Mouse (Mus musculus) urinary bladder, postnatal 0 days (tissue): ENCODE data around the gene Slc35a2. TPM values are rescaled to one million over a fixed set of nuclear protein-coding genes. Genes with fewer than 3 reads are reported as not detected.

Experiments
- polyA plus RNA-seq: library from polyadenylated mRNA; unstranded; fragments of >200 nt; fragmentation: Nextera tagmentation; extraction: Ambion mirVana; gene quantifications from 2 replicates; pipeline ENCODE4 v1.2.1, GENCODE M21; 2015

Slc35a2 gene
- polyA plus RNA-seq = 33.6 and 37.9 TPM in 2 replicates

DNA sequence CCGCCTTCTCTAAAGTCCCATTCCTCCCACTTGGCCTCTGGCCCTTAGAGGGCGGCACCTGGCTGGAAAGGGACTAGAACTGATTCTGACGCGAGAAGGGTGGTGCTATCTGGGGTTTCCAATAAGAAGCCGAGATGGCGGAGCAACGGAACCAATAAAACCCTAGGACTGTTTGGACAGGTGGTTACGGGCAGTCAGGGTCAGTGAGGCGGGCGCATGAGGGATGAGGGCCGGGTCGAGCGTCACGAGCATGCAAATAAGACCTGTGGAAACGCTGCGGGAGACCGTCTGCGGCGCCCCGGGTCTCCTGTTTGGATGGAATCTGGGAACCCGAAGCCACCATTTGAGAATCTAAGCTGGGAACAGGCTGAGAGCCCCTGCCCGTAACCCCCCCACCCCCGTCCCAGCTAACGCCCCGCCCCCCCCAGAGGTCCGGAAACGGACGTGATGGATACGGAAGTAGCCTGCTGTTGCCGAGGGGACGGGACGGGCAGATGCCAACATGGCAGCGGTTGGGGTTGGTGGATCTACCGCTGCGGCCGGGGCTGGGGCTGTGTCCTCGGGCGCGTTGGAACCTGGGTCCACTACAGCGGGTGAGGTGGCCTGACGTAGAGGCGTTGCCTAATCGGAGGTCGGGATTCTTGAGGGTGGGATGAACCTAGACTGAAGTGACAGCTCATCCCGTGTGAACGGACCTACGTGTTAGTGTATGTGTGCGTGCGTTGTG lies at the start of gene Slc35a2:
Gene Slc35a2 (plus strand): TSS at position 188 of the 727 bp plus-strand sequence.

DNA sequence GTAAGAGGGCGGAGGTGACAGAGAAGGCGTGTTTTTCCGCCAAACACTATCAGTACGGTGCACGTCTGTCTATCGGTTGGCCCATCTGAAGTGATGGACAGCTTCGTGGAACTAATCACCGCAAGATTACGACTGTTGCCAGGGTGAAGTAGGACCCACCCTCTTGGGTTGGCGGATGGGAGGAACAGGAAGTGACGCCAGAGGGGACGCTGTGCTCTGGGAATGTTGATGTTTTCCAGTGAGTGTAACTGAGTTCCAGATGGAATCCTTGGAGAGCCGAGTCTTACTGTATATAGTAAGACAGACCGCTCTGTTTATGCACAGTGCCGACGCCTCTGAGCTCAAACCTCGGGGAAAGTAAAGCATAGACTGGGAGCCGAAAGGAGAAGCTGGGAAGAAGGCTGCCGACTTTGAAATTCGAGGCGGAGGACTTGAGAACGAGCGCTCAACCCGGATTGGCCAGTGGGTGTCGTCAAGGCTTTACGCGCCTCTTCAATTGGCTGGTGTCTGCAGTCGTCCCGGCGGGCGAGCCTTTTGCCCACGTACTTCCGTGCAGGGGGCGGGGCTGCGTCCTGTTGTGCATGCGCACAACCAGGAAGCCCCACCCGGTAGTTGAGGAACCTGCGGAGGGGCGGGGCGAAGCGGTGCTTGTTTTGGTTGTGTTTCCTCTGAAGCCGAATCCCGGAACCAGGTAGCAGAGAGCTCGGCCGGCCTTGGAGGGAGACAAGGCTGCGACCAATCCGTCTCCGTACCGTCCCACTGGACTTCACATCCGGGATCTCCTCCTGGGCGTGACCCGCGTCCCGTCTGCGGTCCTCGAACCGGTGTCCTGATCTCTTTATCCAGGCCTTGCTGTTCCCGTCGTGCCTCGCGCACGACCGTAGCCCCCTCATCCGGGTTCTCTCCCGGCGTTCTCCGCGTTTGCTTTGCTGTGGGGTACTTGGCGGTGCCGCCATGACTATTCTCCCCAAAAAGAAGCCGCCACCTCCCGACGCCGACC lies 42.4 kb upstream of the Slc35a2 start, which contains the start of gene Otud5:
Gene Otud5 (plus strand): TSS at position 202 of the 1,000 bp plus-strand sequence.

DNA sequence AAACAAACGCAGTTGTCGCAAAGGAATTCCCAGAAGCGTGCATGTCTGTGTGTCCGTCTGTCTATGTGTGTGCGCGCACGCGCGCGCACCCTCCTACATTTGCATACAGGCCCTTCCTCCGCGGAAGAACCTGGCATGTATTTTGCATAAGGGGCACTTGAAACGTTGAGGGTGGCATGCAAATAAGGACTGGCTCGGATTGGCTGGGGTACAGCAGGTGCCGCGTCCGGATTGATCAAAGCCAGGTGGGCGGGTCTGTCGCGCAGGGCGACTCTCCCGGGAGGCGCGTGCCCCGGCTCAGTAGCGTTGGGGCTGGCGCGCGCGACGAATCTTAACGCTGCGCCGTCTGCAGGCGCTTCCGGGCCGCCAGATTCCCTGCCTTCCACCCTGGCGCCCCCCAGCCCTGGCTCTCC lies 5.8 kb upstream of the Slc35a2 start, which contains the start of gene Pim2:
Gene Pim2 (plus strand): TSS at position 256 of the 413 bp plus-strand sequence.

DNA sequence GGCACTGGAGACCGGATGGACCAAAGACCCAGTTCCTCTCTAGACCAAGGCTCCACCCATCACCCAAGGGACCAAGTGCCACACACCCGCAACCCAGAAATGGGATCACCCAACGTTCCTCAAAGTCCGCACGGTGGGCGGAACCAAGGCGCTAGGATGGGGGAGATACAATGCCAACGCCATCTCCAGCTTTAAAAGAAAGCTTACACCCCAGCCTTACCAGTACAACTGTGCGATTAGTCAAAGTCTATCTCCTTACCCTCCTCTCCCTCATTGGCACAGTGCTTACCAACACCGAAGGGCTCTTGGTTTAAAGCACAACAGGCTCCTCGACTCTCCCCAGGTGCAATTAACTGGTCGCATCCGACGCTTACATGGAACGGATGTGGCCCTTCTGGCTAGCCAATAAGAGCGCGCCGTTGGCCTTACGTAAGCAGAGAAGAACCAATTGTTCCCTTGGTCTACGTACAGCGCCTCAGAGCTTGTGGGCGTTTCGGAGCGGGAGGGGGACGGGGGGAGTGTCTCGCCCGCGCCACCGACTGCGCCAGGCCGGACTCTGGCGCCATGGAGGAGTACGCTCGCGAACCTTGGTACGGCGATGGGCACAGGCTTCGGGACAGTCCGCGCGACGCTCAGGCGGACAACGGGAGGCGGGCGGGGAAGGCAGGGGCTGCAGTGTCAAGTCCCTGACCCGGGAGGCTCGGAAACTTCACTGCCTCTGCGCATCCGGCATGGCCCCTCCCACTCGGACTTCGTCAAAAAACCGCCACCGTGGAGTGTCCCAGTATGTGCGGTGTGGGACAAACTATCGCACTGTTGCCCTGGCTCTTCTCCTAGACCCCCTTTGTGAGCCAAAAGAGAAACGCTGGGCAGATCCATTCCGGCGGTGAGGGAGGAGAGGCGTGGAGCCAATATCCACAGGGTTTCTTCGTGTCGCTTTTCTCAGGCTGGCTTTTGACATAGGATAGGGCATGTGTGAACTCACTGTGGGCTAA lies 15.3 kb downstream of the Slc35a2 start, which contains the start of the genes Pqbp1 and Timm17b:
Gene Pqbp1 (minus strand): TSS at position 390 of the 995 bp plus-strand sequence.
Gene Timm17b (plus strand): TSS at position 478 of the 995 bp plus-strand sequence.

DNA sequence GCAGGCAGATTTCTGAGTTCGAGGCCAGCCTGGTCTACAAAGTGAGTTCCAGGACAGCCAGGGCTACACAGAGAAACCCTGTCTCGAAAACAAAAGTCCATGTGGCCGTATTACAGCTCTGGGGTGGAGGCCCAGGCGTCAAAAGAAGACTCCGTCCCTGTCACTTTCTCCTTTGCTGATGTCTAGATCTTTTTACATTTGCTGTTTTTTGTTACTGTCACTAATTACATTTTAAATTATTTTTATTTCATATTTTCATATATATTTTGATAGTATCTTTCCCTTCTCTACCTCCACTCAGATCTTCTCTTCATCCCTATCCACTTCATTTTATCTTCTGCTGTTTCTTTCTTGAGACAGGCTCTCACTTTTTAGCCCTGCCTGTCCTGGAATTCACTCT lies 23.9 kb downstream of the Slc35a2 start, which contains the start of gene Gm10491:
Gene Gm10491 (minus strand): TSS at position 101 of the 400 bp plus-strand sequence.

DNA sequence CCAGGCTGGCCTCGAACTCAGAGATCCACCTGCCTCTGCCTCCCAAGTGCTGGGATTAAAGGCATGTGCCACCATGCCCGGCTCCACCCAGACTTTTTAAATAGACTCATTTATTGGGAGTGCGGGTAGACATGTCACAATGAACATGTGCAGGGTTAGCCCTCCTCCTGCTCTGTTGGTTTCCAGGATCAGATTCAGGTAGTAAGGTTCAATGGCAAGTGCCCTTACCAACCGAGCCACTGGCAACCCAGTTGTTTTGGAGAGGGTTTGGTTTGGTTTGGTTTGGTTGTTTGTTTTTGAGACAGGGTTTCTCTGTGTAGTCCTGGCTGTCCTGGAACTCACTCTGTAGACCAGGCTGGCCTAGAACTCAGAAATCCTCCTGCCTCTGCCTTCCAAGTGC lies 25.4 kb downstream of the Slc35a2 start, which contains the start of gene Gm10490:
Gene Gm10490 (plus strand): TSS at position 301 of the 400 bp plus-strand sequence.

DNA sequence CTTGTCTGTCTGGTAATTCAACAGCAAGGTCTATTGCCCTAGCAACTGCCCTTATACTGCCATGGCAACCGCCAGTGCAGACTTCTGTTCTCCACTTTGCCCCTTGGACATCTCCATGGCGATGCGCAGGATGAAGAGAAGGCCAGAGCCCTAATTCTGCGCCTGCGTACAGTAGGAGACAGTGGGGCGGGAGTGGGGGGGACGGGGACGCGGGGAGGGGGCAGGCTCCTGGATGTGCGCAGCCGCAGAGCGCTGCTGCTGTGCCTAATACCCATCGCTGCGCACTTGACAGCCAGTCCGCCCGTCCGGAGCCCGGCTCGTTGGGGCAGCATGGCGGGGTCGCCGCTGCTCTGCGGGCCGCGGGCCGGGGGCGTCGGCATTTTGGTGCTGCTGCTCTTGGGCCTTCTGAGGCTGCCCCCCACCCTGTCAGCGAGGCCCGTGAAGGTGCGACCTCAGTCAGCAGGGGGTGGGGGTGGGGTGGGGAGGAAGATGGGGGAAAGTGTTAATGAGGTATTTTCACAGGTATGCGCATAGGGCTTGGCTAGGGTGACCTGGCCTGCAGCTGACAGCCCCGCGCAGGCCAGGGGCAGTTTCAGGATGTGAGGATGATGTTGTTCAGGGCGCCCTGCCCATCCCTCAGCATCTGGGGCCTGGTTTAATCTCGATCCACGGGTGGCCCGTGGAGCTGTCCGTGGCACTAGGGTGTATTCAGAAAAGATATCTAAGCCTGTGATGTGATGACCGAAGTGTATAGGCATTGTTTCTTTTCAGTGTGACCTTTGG lies 36.0 kb downstream of the Slc35a2 start, which contains the start of gene Pcsk1n:
Gene Pcsk1n (plus strand): TSS at position 222 of the 783 bp plus-strand sequence.

DNA sequence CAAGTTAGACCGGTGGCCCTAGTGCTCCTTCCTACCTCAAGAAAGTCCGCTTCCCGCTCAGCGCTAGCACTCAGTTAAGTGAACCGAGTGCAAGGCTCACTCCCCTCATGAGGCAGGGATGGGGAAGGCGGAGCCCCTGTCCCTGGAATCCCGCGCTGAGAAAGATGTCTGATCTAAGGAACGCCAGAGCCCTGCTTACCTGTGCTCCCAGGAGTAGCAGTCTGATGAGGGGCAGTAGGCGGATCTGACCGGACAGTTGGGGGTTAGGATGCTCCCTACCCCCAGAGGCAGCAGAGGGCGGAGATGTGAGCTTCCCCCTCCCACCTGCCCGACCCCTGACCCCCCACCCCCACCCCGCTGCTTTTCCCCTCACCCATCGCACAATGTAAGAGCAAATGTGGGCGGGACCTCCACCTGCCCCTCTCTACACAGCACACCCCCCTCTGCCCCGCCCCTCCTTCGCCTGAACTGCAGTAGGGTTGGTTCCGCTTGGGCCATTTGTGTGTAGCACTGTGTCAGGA lies 44.5 kb downstream of the Slc35a2 start, which contains the start of gene Eras:
Gene Eras (minus strand): TSS at position 338 of the 521 bp plus-strand sequence.

Other genes with a start within 250 kb of the Slc35a2 start
- 0.69 and 0.79 TPM in 2 replicates for gene Syp, start 245.6 kb upstream of the Slc35a2 start, polyA plus RNA-seq
- gene Prickle3, start 226.8 kb upstream of the Slc35a2 start, polyA plus RNA-seq = 6.8 and 7.8 TPM in 2 replicates
- 303 and 319 TPM in 2 replicates for gene Plp2, start 212.6 kb upstream of the Slc35a2 start, polyA plus RNA-seq
- 0.47 and 0.53 TPM in 2 replicates for gene Magix, start 202.8 kb upstream of the Slc35a2 start, polyA plus RNA-seq
- gene Gpkow, start 186.9 kb upstream of the Slc35a2 start, polyA plus RNA-seq = 19.2 and 20.6 TPM in 2 replicates
- 23.7 and 30.3 TPM in 2 replicates for gene Wdr45, start 169.7 kb upstream of the Slc35a2 start, polyA plus RNA-seq
- gene Gm45208, start 161.8 kb upstream of the Slc35a2 start, polyA plus RNA-seq = 0.61 TPM in 1 of 2 replicates, not detected in the other
- 38.2 and 41.3 TPM in 2 replicates for gene Praf2, start 155.6 kb upstream of the Slc35a2 start, polyA plus RNA-seq
- 9.0 and 10.0 TPM in 2 replicates for gene Ccdc120, start 133.1 kb upstream of the Slc35a2 start, polyA plus RNA-seq
- 21.3 and 23.4 TPM in 2 replicates for gene Tfe3, start 121.5 kb upstream of the Slc35a2 start, polyA plus RNA-seq
- gene Gripap1, start 94.3 kb upstream of the Slc35a2 start, polyA plus RNA-seq = 19.2 and 23.6 TPM in 2 replicates
- 0.98 and 1.4 TPM in 2 replicates for gene Kcnd1, start 61.7 kb upstream of the Slc35a2 start, polyA plus RNA-seq
- gene Otud5, start 42.7 kb upstream of the Slc35a2 start, polyA plus RNA-seq = 23.4 and 24.7 TPM in 2 replicates
- gene Pim2, start 5.8 kb upstream of the Slc35a2 start, polyA plus RNA-seq = 4.7 and 5.1 TPM in 2 replicates
- gene Pqbp1, start 15.2 kb downstream of the Slc35a2 start, polyA plus RNA-seq = 64.1 and 69.9 TPM in 2 replicates
- 98.1 and 101 TPM in 2 replicates for gene Timm17b, start 15.3 kb downstream of the Slc35a2 start, polyA plus RNA-seq
- not detected in 2 replicates for gene Gm10491, start 23.8 kb downstream of the Slc35a2 start, polyA plus RNA-seq
- gene Gm10490, start 25.5 kb downstream of the Slc35a2 start, polyA plus RNA-seq = not detected in 2 replicates
- 0.71 and 0.74 TPM in 2 replicates for gene Pcsk1n, start 35.8 kb downstream of the Slc35a2 start, polyA plus RNA-seq
- gene Eras, start 44.6 kb downstream of the Slc35a2 start, polyA plus RNA-seq = not detected in 2 replicates
- 9.2 and 9.7 TPM in 2 replicates for gene Hdac6, start 63.9 kb downstream of the Slc35a2 start, polyA plus RNA-seq
- gene Gata1, start 94.0 kb downstream of the Slc35a2 start, polyA plus RNA-seq = 0.19 and 0.42 TPM in 2 replicates
- gene Glod5, start 134.5 kb downstream of the Slc35a2 start, polyA plus RNA-seq = not detected in 2 replicates
- gene Suv39h1, start 190.7 kb downstream of the Slc35a2 start, polyA plus RNA-seq = 13.4 and 15.2 TPM in 2 replicates
- gene Was, start 206.5 kb downstream of the Slc35a2 start, polyA plus RNA-seq = 0.46 and 0.93 TPM in 2 replicates
- 20.9 and 21.7 TPM in 2 replicates for gene Wdr13, start 248.9 kb downstream of the Slc35a2 start, polyA plus RNA-seq